Mouse (Mus musculus) myocyte (in vitro differentiated cells): Measurements from ENCODE around the gene Slc44a5. TPM values are rescaled to one million over a fixed set of nuclear protein-coding genes. Genes with fewer than 3 reads are reported as not detected.

Source experiments
- H3K27me3 ChIP-seq: one replicate; pipeline ENCODE4 v1.6.1; 2011; ENCODE audit not compliant: control insufficient read depth, insufficient read depth, insufficient read length
- H3K36me3 ChIP-seq: one replicate; pipeline ENCODE4 v1.6.1; 2011; ENCODE audit not compliant: control insufficient read depth, insufficient read depth
- H3K4me2 ChIP-seq: one replicate; pipeline ENCODE4 v1.6.1; 2011; ENCODE audit warnings: low read depth, control low read depth
- H3K4me3 ChIP-seq: one replicate; pipeline ENCODE4 v1.5.1; 2011; ENCODE audit warnings: mild to moderate bottlenecking, control low read depth, moderate library complexity
- H3K79me2 ChIP-seq: one replicate; pipeline ENCODE4 v1.6.1; 2011; ENCODE audit not compliant: control insufficient read depth, insufficient read depth
- H3ac ChIP-seq: one replicate; pipeline ENCODE4 v1.6.1; 2011; ENCODE audit not compliant: control insufficient read depth, insufficient read length
- CEBPB ChIP-seq: IDR thresholded peaks from 2 replicates; pipeline ENCODE4 v1.6.1; 2011; ENCODE audit warnings: mild to moderate bottlenecking, moderate library complexity; ENCODE audit not compliant: poor library complexity, insufficient read depth, severe bottlenecking
- E2F4 ChIP-seq: IDR thresholded peaks from one replicate; pipeline ENCODE4 v1.6.1; 2011; ENCODE audit warnings: mild to moderate bottlenecking, control low read depth, moderate library complexity; ENCODE audit not compliant: insufficient read depth
- MAX ChIP-seq: IDR thresholded peaks from one replicate; pipeline ENCODE4 v1.6.1; 2011; ENCODE audit warnings: low read depth, mild to moderate bottlenecking, control low read depth
- MYOD1 ChIP-seq, 3 experiments: IDR thresholded peaks; one replicate each; pipeline ENCODE4 v1.6.1; 2011; ENCODE audit warnings: control low read depth in 2 of 3, low read depth in 2 of 3, mild to moderate bottlenecking in 2 of 3, moderate library complexity in 1 of 3; ENCODE audit not compliant: insufficient read length in 2 of 3, control insufficient read depth in 1 of 3
- MYOG ChIP-seq, 3 experiments: IDR thresholded peaks; one replicate each; pipeline ENCODE4 v1.6.1; 2011; ENCODE audit warnings: control low read depth in 2 of 3, low read depth in 2 of 3, mild to moderate bottlenecking in 2 of 3; ENCODE audit not compliant: insufficient read length in 2 of 3, control insufficient read depth in 1 of 3, insufficient read depth in 1 of 3
- POLR2A ChIP-seq: IDR thresholded peaks from one replicate; pipeline ENCODE4 v1.6.1; 2011; ENCODE audit warnings: low read depth, mild to moderate bottlenecking, control low read depth, moderate library complexity; ENCODE audit not compliant: insufficient read length
- POLR2AphosphoS2 ChIP-seq: IDR thresholded peaks from one replicate; pipeline ENCODE4 v1.6.1; 2011; ENCODE audit warnings: low read depth, control low read depth; ENCODE audit not compliant: insufficient read length
- REST ChIP-seq: IDR thresholded peaks from one replicate; pipeline ENCODE4 v1.6.1; 2011; ENCODE audit warnings: mild to moderate bottlenecking, control low read depth, moderate library complexity; ENCODE audit not compliant: insufficient read depth, insufficient read length
- SRF ChIP-seq: IDR thresholded peaks from one replicate; pipeline ENCODE4 v1.6.1; 2011; ENCODE audit warnings: low read depth; ENCODE audit not compliant: control insufficient read depth, insufficient read length
- TCF12 ChIP-seq: IDR thresholded peaks from one replicate; pipeline ENCODE4 v1.6.1; 2011; ENCODE audit warnings: mild to moderate bottlenecking, control low read depth; ENCODE audit not compliant: poor library complexity, insufficient read depth, severe bottlenecking
- TCF3 ChIP-seq: IDR thresholded peaks from one replicate; pipeline ENCODE4 v1.6.1; 2011; ENCODE audit warnings: low read depth, control low read depth; ENCODE audit not compliant: insufficient read length
- USF1 ChIP-seq: IDR thresholded peaks from one replicate; pipeline ENCODE4 v1.6.1; 2011; ENCODE audit warnings: low read depth, mild to moderate bottlenecking, control low read depth, moderate library complexity
- polyA plus RNA-seq: library from polyadenylated mRNA; unstranded; fragments of >200 nt; fragmentation: generic; extraction: Trizol; gene quantifications from one replicate; pipeline ENCODE4 v1.2.1, GENCODE M21; 2012; ENCODE audit warnings: missing spikeins

The Slc44a5 gene
- polyA plus RNA-seq, 1 experiment: not detected

DNA sequence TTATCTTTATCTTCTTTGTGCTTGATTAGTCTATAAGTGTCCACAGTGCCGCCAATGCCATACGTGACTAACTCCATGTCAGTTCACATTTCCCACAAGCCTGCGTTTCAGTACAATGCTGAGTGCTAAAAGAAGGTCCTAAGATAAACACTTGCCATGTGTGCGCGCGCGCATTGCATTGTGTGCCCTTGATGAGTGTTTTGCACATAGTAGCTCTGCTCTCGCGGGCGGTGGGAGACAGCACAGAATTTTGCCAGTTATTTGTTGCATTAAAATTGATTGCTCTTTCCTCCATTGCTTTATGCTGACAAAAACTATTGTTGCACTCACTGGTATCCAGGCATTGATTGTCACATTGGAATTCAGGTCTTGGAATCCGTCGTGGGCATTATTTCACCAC lies 108.5 kb downstream of the Slc44a5 start:
- no peaks in the 10 kb centered on the region for H3K79me2 ChIP-seq

DNA sequence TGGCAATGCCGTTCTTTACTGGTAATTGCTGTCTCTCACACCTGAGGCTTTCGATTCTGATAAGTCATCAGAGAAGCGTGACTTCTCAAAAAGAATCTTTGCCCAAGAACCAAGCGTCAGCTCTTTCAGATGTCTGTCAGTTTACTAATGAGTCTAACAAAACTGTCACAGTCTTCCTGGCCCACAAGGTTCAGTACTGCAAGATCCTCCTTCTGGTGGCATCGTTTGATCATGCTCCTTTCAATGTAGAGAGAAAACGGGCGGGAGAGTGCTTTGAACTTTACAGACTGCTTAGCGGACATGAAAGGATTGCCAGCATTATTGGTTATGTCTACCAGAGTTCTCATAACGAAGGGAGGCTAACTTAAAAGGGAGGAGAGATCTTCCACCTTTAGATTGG lies 109.0 kb downstream of the Slc44a5 start:
- no peak overlapping the region for H3K4me3 ChIP-seq
- no peaks in the 10 kb centered on the region for H3K27me3 ChIP-seq
- H3K36me3 ChIP-seq: no peaks in the 10 kb centered on the region
- TF ChIP-seq POLR2A (no peak), MYOG (IDR thresholded peaks at IDR 0.05; ENCODE audit: control insufficient read depth in 1 of 3, insufficient read depth in 1 of 3, insufficient read length in 2 of 3, low read depth in 2 of 3) (no peak), E2F4 (no peak), MAX (no peak), TCF3 (no peak), CEBPB (no peak), POLR2AphosphoS2 (no peak), USF1 (no peak), MYOD1 (IDR thresholded peaks at IDR 0.05; ENCODE audit: control insufficient read depth in 1 of 3, insufficient read length in 2 of 3, low read depth in 2 of 3) (no peak), SRF (no peak)
- no peaks in the 10 kb centered on the region for H3K79me2 ChIP-seq
- H3ac ChIP-seq: no peak overlapping the region
- no peak overlapping the region for H3K4me2 ChIP-seq

More for the DNA sequence above, 108.5 kb downstream of the Slc44a5 start:
- H3K4me3 ChIP-seq: no peak overlapping the region
- no peaks in the 10 kb centered on the region for H3K27me3 ChIP-seq
- H3K4me2 ChIP-seq: no peak overlapping the region
- no peak for TF ChIP-seq POLR2AphosphoS2
- no peak for TF ChIP-seq MYOD1 (IDR thresholded peaks at IDR 0.05; ENCODE audit: control insufficient read depth in 1 of 3, insufficient read length in 2 of 3, low read depth in 2 of 3)
- TF ChIP-seq TCF3: no peak
- no peak for TF ChIP-seq CEBPB
- no peaks in the 10 kb centered on the region for H3K36me3 ChIP-seq
- H3ac ChIP-seq: no peak overlapping the region

DNA sequence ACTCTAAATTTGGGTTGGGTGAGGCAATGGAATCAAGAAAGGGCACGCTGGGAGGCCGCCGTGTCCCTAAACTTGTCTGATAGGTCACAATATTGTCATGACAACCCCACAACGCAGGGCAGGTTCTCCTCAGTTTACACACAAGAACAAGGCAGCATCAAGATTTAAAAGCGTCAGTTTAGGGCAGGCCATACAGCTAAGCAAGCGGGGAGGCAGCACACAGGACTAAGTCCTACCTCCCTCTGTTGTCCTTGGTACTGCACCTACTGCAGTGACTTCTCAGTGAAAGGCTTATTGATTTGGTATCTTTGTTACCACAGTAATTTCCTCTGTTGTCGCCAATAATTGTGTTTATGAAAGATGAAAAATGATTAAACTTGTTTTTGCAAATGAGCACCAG lies 109.7 kb downstream of the Slc44a5 start:
- H3K4me3 ChIP-seq: no peak overlapping the region
- no peak overlapping the region for H3K4me2 ChIP-seq

DNA sequence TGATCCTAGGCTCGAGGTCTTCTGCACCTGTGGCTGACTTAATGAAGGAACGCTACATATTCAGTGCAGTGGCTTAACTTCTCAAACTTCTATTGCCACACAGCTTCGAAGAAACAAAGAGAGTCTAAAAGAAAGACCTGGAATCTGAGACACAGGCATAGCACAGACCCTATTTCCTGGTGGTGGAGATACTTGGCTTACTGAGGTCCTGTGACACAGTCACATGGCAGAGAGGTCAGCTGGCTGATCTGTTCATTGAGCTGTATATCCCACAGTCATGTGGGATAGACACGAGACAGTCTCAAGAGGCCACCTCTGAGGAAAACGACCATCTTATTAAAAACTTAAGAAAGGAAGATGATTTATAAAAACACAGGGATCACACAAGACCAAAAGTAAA lies 116.8 kb downstream of the Slc44a5 start:
- TF ChIP-seq TCF12 (no peak), POLR2AphosphoS2 (no peak), SRF (no peak), MAX (no peak), POLR2A (no peak), E2F4 (no peak), USF1 (no peak)

More for the DNA sequence above, 109.7 kb downstream of the Slc44a5 start:
- TF ChIP-seq SRF: no peak
- TF ChIP-seq POLR2A: no peak
- TF ChIP-seq MAX: no peak
- no peak for TF ChIP-seq USF1
- no peak for TF ChIP-seq MYOD1 (IDR thresholded peaks at IDR 0.05; ENCODE audit: control insufficient read depth in 1 of 3, insufficient read length in 2 of 3, low read depth in 2 of 3)
- no peak for TF ChIP-seq TCF12
- TF ChIP-seq REST: no peak
- no peak for TF ChIP-seq TCF3
- TF ChIP-seq POLR2AphosphoS2: no peak
- TF ChIP-seq E2F4: no peak
- no peak for TF ChIP-seq CEBPB
- TF ChIP-seq MYOG (IDR thresholded peaks at IDR 0.05; ENCODE audit: control insufficient read depth in 1 of 3, insufficient read depth in 1 of 3, insufficient read length in 2 of 3, low read depth in 2 of 3): no peak
- Histone ChIP-seq H3ac (no peak overlapping the region), H3K36me3 (no peaks in the 10 kb centered on the region), H3K27me3 (no peaks in the 10 kb centered on the region), H3K79me2 (no peaks in the 10 kb centered on the region)

DNA sequence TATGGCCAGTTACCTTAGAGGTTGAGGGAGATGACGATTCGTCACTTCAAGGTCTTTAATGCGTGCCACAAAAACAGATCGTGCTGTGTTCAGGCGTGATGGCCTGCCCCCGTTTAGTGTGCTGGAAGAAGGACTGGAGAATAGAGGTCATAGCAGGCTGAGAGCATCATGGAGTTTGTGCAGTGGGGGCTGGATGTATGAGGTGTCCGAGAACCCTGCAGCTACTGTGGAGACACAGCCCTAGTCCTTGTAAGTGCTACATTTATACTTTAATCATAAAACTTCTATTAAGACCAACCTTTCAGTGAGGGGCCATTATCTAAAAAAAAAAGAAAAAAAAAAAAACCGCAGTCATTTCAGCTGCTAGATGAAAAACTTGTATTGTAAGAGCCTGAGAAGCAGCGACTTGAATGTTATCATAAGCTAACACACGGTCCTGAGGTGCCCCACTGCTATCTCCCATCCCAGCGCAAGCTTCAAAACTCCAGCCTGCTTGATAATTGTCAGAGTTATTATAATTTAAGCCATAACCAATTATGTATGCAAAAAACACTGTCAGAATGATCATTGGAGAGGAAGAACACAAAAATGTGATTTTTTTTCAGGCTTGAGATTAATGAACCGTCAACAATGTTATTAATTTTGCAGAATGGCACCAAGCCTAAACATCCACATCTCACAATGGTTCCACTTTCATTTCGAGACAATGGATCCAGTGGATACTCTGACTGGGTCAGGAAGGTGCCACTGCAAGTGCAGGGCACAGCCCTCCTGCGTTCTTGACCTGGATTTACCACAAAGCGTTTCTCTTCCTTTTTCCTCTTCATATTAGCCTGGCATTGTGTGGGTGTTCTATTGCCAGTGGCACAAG lies 118.5 kb downstream of the Slc44a5 start:
- Histone ChIP-seq H3K79me2 (no peaks in the 10 kb centered on the region), H3K36me3 (no peaks in the 10 kb centered on the region), H3ac (no peak overlapping the region), H3K27me3 (no peaks in the 10 kb centered on the region), H3K4me3 (no peak overlapping the region), H3K4me2 (no peak overlapping the region)
- no peak for TF ChIP-seq SRF
- no peak for TF ChIP-seq MYOG (IDR thresholded peaks at IDR 0.05; ENCODE audit: control insufficient read depth in 1 of 3, insufficient read depth in 1 of 3, insufficient read length in 2 of 3, low read depth in 2 of 3)

More for the DNA sequence above, 116.8 kb downstream of the Slc44a5 start:
- Histone ChIP-seq H3K27me3 (no peaks in the 10 kb centered on the region), H3K36me3 (no peaks in the 10 kb centered on the region), H3K79me2 (no peaks in the 10 kb centered on the region), H3ac (no peak overlapping the region), H3K4me3 (no peak overlapping the region), H3K4me2 (no peak overlapping the region)
